Mouse (Mus musculus) C2C12 (cell line): Measurements from ENCODE around the gene Ehd2.

Experiments used
- CTCF ChIP-seq: IDR thresholded peaks from one replicate; pipeline ENCODE4 v1.5.1; 2011; ENCODE audit not compliant: control insufficient read depth, insufficient read depth, insufficient read length
- MAX ChIP-seq: IDR thresholded peaks from one replicate; pipeline ENCODE4 v1.6.1; 2011; ENCODE audit warnings: mild to moderate bottlenecking, control low read depth
- USF1 ChIP-seq: IDR thresholded peaks from one replicate; pipeline ENCODE4 v1.6.1; 2011; ENCODE audit warnings: low read depth, mild to moderate bottlenecking, control low read depth, moderate library complexity

DNA sequence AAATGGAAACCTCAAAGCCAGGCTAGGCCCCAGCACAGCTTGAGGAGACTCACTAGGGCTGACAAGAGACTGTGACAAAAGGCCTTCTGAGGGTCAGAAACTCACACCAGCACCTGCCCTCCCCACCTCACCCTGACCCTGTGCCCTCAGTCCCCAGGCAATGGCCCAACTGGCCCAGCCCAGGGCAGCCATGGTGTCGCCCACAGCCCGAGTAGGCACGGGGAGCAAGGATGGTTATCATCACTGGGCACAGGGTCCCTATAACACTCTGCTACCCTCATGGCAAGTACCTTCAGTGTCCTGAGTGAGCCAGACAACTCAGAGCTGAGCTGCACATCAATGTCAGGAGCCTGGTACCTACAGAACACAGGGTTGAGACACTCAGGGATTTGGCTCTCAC lies 28.7 kb downstream of the Ehd2 start:
- TF ChIP-seq CTCF (no peak), MAX (no peak), USF1 (no peak)
